Mouse (Mus musculus) brain, embryonic 14.5 days (tissue): ENCODE results near the gene Spem1.

Source experiments
- CTCF ChIP-seq: fragments of 200-500 bp; IDR thresholded peaks from 2 replicates; pipeline ENCODE4 v1.5.1; 2012; ENCODE audit warnings: inconsistent platforms, mild to moderate bottlenecking, moderate library complexity, borderline replicate concordance; ENCODE audit not compliant: insufficient read depth, insufficient read length; ENCODE audit errors: extremely low read depth
- POLR2A ChIP-seq: fragments of 200-500 bp; IDR thresholded peaks from 2 replicates; pipeline ENCODE4 v1.6.1; 2012; ENCODE audit warnings: mild to moderate bottlenecking, inconsistent platforms, borderline replicate concordance; ENCODE audit not compliant: poor library complexity, insufficient read depth, insufficient read length, severe bottlenecking; ENCODE audit errors: extremely low read depth

GRCm38 (mm10) chr11:69784793-69785272 is 37.1 kb downstream of the Spem1 start:
- TF ChIP-seq CTCF, result no peak
- TF ChIP-seq POLR2A, result no peak
